Mouse (Mus musculus) cerebellum, postnatal 14 days (tissue): ENCODE measurements around the gene Mak.
"Not testable (repeated sequence)": the region's sequence is repeated elsewhere in the genome, so short reads cannot be mapped to it uniquely, and the experiment has no call there.

ENCODE experiments used
- DNase-seq, 2 experiments: peaks; one replicate each; pipeline ENCODE4 v3.0.0; 2021; ENCODE audit warnings: mixed read lengths in 2 of 2

The Mak gene

DNA sequence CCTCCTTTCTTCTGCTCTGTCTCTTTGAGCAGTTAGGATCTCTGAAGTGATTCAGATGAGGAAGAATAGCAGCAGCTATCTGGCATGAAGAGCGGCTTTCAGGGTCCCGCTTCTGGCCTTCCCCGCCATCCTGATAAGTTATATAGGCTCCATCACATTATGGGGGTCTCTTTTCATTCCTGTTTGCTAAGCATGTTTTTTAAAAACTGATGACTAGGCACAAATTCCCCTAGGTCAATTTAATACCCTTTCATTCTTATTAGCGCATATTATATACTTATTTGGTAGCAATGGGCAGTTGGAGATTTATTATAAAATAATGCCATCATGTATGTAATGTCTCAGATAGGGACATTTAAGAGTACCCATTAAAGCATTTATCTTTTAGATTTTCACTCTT, 11.9 kb downstream of the Mak start:
- DNase-seq = no peak

DNA sequence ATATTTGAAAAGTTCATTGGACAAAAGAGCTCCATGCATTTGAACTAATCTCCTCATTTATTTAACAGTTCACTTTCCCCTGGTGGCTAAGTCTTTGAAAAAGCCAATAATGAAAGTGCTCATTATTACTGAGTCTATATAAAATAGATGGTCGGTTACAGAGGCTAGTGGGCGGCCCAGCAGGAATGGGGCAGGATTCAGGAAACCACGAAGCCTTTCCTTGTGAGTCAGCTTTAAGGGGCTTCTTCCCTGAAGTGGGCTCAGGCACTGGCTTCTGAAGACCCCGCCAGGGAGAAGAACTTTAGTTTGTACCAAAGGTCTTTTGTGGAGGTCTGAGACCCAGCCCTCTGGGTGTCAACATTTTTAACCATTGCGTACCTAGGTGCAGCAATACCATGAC, 27.5 kb downstream of the Mak start:
- no peak for DNase-seq

DNA sequence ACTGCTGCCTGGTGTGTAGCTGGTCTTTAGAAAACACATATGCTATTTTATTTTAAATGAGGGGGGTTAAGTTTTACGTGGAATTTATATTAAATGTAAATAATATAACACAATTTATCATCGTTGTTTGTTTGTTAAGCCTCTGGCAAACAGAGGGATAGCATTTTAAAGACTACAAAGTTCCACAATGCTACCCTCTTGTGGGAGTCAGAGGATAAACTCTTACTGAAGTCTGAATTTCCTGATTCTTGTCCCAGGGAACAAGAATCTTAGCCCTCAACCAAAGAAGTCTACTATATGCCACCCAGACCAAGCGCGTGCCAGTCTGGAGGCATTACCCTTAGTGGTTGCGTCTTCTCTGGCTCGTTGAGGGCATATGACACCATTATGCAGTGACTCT, 32.2 kb downstream of the Mak start:
- no peak for DNase-seq

DNA sequence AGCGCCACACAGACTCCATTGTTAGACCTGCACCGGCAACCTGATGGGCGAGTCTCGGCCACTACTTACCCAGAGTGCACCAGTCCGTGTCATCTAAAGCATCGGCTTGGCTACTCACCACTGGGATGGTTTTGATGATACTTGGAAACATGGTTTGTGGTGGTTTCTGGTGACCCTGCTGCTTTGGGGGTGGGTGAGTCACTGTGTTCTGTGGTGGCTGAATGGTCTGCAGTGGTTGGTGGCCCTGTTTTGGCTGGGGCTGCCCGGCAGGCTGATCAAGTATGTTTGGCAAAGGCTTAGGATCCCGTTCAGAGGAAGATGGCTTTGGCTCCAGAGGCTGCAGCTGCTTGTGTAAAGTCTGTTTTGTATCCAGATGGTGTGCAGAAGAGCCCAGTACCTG, 33.6 kb downstream of the Mak start:
- DNase-seq = no peak

DNA sequence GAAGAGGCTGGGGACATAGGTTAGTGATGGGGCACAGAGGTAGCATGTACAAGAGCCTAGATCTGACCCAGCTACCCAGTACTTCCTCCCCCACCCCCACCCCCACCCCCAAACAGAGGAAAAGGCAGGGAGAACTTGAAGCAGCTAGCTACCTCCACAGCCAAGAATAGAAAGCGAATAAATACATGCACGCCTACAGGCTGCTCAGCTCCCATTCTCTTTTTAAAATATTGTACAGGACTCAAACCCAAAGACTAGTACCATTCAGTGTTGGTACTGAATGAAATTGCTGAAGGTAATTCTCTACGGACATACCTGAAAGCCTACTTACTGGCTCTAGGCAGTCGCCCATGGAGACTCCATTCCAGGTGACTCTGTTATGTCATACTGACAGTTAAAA, 37.0 kb downstream of the Mak start:
- no peak for DNase-seq

DNA sequence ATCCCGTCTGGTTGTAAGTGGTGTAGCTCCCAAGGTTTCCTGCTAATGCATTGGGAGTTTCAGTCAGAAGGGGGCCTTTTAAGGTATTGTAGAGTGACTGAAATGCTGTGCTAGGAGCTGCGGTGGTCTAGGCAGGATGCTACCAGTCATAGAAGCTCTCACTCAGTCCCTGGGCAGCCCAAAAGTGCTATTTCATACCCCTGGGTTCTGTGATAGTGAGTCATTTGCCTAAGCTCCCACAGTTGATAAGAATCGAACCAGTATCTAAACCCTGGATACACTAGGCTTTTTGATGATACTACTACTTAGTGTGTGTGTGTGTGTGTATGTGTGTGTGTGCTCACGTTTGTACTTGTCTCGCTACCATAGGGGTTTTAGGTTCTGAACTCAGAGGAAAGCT, 49.4 kb downstream of the Mak start:
- DNase-seq = no peak

DNA sequence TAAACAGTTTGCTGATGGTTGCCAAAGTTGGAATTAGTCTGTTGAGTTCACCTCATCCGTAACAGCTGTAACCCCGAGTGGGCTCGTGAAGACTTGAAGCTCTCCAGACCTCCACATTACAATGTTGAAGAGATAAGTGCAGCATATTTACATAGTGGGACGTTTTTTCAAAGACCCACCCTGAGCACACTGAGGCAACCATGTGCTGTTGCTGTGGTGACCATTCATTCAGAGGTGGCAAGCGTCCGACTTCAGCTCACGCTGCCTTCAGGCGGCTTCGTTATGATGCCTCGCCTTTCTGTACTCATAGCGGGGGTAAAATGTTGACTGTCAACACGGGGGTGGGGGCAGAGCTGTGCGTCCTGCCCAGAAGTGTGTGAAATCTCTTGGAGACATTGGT, 57.4 kb downstream of the Mak start:
- DNase-seq = no peak

DNA sequence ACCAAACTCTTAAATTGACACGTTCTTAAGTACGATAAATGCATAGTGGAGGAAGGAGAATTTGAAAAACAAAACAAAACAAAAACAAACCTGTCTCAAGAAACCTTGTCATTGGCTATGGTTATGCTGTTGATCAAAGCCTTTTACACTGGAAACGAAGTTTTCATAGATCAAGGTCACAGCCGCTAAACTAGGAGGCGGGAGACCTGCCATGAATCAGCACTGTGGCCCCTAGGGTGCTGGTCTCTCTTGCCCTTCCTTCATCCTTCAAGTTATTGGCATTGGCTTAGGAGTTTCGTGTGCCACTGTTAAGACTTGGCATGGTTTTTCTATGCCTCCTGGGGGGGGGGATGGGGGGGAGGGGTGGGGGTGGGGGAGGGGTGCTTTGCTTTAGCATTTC, 57.9 kb downstream of the Mak start:
- no peak for DNase-seq

DNA sequence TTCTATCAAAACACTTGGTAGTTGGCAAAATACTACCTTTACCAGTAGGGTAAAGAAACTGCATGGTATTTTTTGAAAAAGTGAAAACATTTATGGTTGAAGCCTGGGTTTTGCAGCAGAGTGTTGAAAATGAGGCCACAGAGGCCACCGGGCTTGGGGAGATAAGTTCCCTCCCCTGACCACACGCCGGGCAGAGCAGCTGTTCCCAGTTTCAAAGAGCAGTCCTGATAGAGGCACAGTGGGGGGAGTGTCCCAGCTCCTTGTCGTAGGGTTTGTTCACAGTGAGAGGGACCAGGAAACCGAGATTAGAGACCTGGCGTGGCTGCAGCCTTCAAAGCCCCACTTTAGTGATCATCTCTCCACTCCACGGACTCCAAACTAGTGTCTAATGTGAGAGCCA, 59.0 kb downstream of the Mak start:
- no peak for DNase-seq

DNA sequence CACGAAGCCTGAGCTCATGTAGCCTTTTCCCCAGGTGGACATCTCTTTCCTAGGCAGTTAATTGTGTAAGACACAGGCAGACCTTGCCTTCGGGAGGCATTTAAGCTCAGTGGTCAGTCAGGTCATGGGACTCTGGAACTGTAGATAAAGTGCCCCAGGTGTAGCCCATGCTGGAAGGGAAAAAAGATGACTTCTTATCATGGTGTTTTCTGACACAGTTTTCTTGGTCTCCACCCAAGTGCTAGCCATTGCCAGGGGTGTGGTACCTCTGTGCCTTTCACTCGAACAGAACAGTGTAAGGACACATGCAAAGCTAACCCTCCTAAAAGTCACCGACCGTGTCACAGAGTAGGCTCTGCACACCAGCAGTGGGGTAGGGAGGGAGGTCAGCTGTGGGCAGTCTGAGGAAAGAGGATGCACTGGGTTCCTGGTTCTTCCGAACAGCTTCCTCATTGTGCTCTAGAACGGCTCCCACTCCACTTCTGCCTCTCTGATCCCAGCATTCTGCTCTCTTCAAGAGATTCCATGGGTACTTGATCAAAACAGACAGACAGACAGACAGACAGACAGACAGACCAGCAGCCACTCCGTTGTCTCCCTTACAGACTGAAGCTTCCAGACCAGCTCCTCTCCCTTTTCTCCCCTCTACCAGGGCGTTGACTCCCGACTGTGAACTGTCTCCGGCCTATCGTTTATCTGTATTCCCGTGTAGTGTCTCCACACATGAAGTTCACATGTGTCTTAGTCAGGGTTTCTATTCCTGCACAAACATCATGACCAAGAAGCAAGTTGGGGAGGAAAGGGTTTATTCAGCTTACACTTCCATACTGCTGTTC, 60.5 kb downstream of the Mak start:
- DNase-seq = no peak

DNA sequence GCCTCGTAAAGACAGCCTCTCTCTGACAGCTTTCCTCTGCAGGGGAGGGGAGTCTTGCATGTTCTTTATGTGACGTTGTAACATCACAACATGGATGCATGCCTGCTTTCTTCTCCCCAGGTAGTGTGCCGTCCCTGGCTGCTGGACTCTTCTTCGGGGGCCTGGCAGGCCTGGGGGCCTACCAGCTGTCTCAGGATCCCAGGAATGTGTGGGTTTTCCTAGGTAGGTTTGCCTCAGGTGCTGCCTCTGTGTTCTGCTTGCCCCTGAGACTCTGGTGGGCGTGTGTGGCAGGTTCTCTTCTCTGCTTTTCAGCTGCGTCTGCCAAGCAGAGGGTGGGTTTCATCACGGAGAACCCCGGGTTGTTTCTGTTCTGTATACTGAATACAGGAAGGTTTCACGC, 61.3 kb downstream of the Mak start:
- DNase-seq = no peak

DNA sequence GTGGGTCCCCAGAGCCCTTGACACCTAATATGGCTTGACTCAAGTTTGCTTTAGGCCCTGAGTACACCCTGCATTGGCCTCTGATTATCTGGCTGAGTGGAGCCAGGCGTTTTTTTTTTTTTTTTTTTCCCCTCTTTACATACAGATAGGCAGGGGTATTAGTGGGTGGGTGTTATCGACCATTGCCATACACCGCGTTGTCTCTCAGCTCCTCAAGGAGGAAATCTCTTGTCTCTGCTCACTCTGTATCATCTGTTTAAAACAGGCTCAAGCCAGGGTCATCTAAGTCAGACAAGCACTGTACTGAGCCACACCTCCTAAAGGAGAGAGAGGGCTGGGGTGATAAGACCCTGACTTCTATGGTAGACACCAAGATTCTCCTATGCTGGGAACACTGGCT, 61.7 kb downstream of the Mak start:
- DNase-seq = no peak

DNA sequence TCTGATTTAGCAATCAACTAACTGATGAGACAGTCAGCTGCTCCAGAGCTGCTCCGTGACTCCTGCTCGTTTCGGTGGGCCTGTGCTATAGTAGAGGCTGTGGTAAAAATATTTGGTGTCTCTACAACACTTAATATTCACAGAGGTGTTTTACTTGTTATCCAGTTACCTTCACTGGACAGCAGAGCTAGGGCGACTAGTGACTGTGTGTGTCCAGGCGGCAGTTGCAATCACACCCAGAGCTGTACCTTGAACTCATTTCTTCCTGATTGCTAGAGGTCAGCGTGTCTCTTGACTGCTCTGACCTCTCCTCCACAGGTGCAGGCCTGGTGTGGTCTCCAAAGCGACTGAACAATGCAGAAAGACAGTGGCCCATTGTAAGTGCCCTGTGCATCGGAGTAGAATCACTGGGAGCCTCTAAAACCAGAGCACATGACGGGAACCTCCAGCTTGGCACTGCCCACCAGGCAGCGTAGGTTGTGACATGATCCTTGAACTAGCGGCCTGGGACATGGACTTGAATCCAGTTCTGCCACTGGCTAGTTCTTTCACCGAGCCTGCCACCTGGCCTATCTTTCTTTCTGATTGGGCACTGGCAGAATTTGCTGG, 62.6 kb downstream of the Mak start:
- no peak for DNase-seq

DNA sequence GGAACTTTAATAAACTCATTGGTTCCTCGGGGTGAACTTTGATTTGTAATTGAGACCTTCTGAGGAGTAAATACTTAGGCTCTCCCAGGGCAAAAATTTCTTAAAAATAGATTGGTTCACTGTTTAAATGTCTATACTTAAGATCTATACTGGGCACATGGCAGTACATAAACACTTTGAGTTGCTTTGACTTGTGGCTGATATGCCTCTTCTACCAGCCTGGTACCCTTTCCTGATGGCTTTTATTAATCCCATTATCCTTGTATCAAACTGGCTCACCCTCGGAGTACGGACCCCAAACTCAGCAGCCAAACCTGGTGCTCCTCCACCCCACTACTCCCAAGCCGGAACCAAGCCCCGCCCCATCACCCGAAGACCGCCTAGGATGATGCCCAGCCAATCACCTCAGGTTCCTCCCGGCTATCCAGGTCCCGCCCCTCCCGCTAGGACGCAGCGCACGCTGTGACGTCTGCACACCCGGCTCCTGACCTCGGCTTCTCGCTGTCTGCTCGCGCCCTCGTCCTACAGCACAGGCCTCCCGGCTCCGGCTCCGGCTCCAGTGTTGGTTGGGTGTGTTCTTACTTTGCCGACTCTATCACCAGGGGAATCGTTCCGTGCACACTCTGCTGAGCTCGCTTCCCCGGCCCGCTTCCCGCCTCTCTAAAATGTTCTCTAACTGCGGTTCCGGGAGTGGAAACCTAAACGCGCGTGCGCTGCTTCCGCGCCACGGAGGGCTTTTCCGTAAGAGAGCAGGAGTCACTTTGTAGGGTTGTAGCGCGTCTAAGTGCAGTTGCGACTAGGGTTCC, 63.5 kb downstream of the Mak start, which contains the start of gene Tmem14c:
TSS of gene Tmem14c (plus strand) at position 464 of the 806 bp plus-strand sequence.
- peak; percentile 95 to 96 for DNase-seq

DNA sequence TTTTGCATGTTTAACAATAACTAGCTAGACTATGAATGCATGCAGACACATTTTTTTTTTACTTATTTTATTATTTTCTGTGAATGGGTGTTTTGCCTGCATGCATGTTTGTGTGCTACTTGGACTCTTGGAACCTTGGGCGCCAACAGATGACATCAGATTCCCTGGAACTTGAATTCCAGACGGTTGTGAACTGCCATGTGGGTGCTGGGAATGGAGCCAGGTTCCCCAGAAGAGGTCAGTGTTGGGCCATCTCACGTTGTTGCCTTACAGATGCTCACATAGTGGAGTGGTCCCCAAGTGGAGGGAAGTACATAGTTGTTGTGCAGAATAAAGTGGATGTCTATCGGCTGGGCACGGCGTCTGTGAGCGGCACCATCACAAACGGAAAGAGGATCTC, 70.6 kb downstream of the Mak start:
- DNase-seq = no peak

DNA sequence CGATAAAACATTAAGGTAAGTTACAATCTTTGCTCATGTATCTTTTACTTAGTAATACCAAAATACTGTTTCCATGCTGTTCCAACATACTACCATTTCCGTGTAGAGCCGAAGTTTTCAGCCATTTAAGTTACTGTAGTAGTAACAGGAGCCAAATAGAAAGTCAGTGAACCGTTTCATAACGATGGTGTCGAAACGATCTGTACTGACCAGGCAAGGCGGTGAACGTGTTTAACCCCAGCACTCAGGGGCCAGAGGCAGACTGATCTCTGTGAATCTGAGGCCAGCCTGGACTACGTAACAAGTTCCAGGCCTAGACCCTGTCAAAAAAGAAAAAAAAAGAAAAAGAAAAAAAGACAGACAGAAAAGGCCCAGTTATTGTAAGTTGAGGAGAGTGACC, 71.2 kb downstream of the Mak start:
- DNase-seq = no peak

DNA sequence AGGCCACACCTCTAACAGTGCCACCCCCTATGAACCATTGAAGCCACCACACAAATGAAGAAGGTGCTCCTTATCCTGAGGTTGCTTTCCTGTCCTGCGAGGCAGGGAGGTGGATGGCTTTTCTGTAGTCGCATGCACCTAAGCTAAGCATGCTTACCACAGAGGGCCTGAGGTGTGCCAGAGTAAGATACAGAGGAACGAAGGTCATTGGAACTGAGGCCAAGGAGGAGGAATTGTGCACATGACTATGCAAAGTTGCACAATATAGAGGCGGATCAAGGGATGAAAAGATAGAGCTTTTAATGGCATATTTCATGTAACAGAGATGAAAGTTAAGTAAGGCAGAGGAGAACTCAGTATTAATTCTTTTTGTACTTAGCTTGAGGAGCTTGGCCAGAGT, 73.3 kb downstream of the Mak start:
- no peak for DNase-seq

DNA sequence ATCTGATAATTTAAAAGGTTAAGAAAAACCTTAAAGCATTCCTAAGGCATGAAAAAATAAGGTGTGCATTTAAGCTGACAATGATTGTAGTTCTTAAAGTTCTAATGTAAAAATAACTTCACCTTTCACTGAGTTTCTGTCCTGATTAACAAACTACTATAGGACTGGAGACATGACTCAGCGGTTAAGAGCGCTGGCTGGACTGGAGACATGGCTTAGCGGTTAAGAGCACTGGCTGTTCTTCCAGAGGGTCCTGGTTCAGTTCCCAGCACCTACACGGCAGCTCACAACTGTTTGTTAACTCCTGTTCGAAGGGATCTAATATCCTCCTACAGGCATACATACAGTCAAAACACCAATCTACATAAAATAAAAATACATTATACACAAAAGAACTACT, 77.5 kb downstream of the Mak start:
- no peak for DNase-seq

DNA sequence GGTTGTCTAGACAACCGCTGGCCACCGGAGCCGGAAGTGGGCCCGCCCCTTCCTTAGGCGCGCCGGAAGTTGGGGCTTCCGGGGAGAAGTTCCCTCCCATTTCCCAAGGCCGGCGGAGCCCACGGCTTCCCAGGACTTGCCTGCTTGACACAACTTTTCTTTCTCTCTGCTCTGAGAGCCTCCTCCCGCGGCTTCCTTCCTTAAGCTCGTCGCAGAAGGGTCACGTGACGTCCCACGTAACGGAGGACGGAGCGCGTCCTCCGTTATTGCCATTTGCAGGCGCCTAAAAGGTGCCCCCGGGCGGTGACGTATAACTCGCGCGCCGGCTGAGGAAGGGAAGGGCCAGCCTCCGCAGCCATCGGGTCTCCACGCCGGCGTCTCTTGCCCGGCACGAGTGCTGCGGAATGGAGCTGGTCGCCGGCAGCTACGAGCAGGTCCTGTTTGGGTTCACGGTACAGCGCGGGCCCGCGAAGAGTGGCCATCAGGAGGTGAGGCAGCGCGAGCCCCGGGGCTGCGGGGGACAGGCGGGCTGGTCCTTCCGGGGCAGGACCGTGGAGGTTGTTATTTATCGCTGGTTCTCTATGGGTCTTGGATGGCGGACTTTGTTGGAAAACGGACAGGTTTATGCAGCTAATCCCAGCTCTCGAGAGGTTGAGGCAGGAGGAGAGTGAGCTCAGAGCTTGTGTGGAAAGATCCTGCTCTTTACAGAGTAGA, 78.4 kb downstream of the Mak start, which contains the start of gene Pak1ip1:
TSS of gene Pak1ip1 (plus strand) at position 98 of the 714 bp plus-strand sequence.
- peak; percentile 95 to 96 for DNase-seq

DNA sequence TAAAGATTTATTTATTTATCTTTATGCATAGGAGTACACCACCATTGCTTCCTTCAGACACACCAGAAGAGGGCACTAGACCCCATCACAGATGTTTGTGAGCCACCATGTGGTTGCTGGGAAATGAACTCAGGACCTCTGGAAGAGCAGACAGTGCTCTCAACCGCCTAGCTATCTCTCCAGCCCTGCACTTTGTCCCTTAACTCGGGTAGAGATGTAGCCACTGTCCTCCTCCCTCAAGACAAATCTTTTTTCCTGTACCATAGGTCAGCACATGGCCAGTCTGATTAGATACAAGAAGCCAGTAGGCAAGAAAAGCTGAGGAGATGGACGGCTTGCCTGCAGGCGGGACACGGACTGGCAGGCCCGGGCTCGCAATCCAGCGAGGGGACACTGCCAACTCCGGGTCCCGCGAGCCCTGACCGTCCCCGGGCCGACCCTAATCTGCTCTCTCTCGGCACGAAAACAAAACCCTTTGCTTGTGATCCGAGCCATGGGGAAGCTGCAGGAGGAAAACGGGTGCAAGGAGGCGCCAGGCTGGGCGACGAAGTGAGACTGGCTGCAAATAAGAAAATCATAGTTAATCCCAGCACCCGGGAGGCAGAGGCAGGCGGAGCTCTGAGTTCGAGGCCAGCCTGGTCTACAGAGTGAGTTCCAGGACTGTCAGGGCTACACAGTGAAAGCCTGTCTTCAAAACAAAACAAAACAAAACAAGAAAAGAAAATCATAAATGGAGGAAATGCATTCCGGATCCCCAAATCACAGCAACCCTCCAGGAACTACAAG, 79.2 kb downstream of the Mak start:
- peak; percentile 50 to 58 for DNase-seq

DNA sequence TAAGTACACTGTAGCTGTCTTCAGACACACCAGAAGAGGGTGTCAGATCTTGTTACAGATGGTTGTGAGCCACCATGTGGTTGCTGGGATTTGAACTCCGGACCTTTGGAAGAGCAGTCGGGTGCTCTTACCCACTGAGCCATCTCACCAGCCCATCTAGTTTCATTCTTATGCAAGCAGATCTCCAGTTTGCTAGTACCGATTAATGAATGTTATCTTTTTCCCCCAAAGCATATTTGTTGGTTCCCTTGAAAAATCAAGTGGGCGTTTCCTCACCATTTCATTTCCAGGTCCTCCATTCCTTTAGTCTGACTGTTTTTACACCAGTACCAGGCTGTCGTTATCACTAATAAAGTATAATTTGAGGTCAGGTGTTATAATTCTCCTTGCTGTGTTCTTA, 81.0 kb downstream of the Mak start:
- not testable (repeated sequence) for DNase-seq
